Mouse (Mus musculus) embryonic facial prominence, embryonic 10.5 days (tissue): ENCODE measurements at regions not wholly inside any gene's neighbourhood (a gene's known extent, or its start where the extent isn't known, plus 50 kb on each side); places are given as distances from the start of the nearest gene placed in this dataset.

Experiments
- DNase-seq: peaks from one replicate; pipeline ENCODE4 v3.0.0-alpha.2; 2017; ENCODE audit warnings: low spot score
- H3K27ac ChIP-seq: fragments of 300-500 bp; sonication (generic); replicated peaks from 2 replicates; pipeline ENCODE4 v1.5.1; 2016; ENCODE audit warnings: mild to moderate bottlenecking
- H3K27me3 ChIP-seq: fragments of 300-500 bp; sonication (generic); replicated peaks from 2 replicates; pipeline ENCODE4 v1.6.1; 2016; ENCODE audit warnings: low read depth, mild to moderate bottlenecking; ENCODE audit not compliant: poor library complexity, severe bottlenecking
- H3K36me3 ChIP-seq: fragments of 300-500 bp; sonication (generic); replicated peaks from 2 replicates; pipeline ENCODE4 v1.6.1; 2016; ENCODE audit warnings: mild to moderate bottlenecking, moderate library complexity
- H3K4me1 ChIP-seq: fragments of 300-500 bp; sonication (generic); 2 replicates; pipeline ENCODE4 v1.6.1; 2016
- H3K4me3 ChIP-seq: fragments of 300-500 bp; sonication (generic); 2 replicates; pipeline ENCODE4 v1.5.1; 2016; ENCODE audit warnings: mild to moderate bottlenecking, moderate library complexity
- H3K9me3 ChIP-seq: fragments of 300-500 bp; sonication (generic); 2 replicates; pipeline ENCODE4 v1.6.1; 2016; ENCODE audit warnings: mild to moderate bottlenecking
- WGBS: fragments of 180-500 bp; shearing (Covaris S2); methylation state at CpG from one replicate; pipeline ENCODE4 v1.1.7; 2016; 5-methylcytosine and 5-hydroxymethylcytosine counted together

- WGBS, result 69% methylated on average over 1 of the region's 1 CpGs
- H3K27me3 ChIP-seq, result no peaks in the 10 kb centered on the region
- H3K4me3 ChIP-seq, result no peak overlapping the region
- no peak overlapping the region for H3K27ac ChIP-seq
- H3K9me3 ChIP-seq, result no peaks in the 10 kb centered on the region
- no peaks in the 10 kb centered on the region for H3K36me3 ChIP-seq
- no peaks in the 10 kb centered on the region for H3K4me1 ChIP-seq
- no peak for DNase-seq
These were observed 249.6 kb downstream of the Cdk5rap2 start for GRCm38 (mm10) chr4:70160525-70161224.

- Histone ChIP-seq H3K9me3 (no peaks in the 10 kb centered on the region), H3K36me3 (no peaks in the 10 kb centered on the region), H3K27ac (no peak overlapping the region), H3K4me1 (no peaks in the 10 kb centered on the region), H3K27me3 (no peaks in the 10 kb centered on the region), H3K4me3 (no peak overlapping the region)
- no peak for DNase-seq
- WGBS, result 94% methylated on average over 1 of the region's 1 CpGs
These were observed 250.2 kb downstream of the Cdk5rap2 start for GRCm38 (mm10) chr4:70160062-70160461.

GRCm38 (mm10) chr4:70153179-70153578 is 257.1 kb downstream of the Cdk5rap2 start:
- peaks cover 16% of the 10 kb centered on the region for H3K4me1 ChIP-seq
- 39% methylated on average over 3 of the region's 3 CpGs for WGBS
- no peaks in the 10 kb centered on the region for H3K9me3 ChIP-seq
- DNase-seq, result peak; percentile 63
- H3K27me3 ChIP-seq, result no peaks in the 10 kb centered on the region
- H3K27ac ChIP-seq, result peak overlapping the region; percentile 67
- no peak overlapping the region for H3K4me3 ChIP-seq
- H3K36me3 ChIP-seq, result no peaks in the 10 kb centered on the region

- no peaks in the 10 kb centered on the region for H3K4me1 ChIP-seq
- H3K36me3 ChIP-seq, result no peaks in the 10 kb centered on the region
- H3K9me3 ChIP-seq, result no peaks in the 10 kb centered on the region
- no peak for DNase-seq
- no peak overlapping the region for H3K4me3 ChIP-seq
- H3K27ac ChIP-seq, result no peak overlapping the region
- H3K27me3 ChIP-seq, result no peaks in the 10 kb centered on the region
These were observed 301.2 kb downstream of the Cdk5rap2 start for GRCm38 (mm10) chr4:70109011-70109410.

- Histone ChIP-seq H3K9me3 (no peaks in the 10 kb centered on the region), H3K36me3 (no peaks in the 10 kb centered on the region), H3K27me3 (no peaks in the 10 kb centered on the region), H3K27ac (no peak overlapping the region), H3K4me3 (no peak overlapping the region), H3K4me1 (no peaks in the 10 kb centered on the region)
- WGBS, result 83% methylated on average over 2 of the region's 2 CpGs
- no peak for DNase-seq
These were observed 304.5 kb downstream of the Cdk5rap2 start for GRCm38 (mm10) chr4:70105776-70106175.

GRCm38 (mm10) chr4:70097353-70097752 is 312.9 kb downstream of the Cdk5rap2 start:
- DNase-seq, result no peak
- H3K4me3 ChIP-seq, result no peak overlapping the region
- no peaks in the 10 kb centered on the region for H3K27me3 ChIP-seq
- no peaks in the 10 kb centered on the region for H3K36me3 ChIP-seq
- 87% methylated on average over 3 of the region's 3 CpGs for WGBS
- H3K27ac ChIP-seq, result no peak overlapping the region
- no peaks in the 10 kb centered on the region for H3K4me1 ChIP-seq
- H3K9me3 ChIP-seq, result no peaks in the 10 kb centered on the region

- Histone ChIP-seq H3K4me1 (no peaks in the 10 kb centered on the region), H3K36me3 (no peaks in the 10 kb centered on the region), H3K4me3 (no peak overlapping the region), H3K27me3 (no peaks in the 10 kb centered on the region), H3K27ac (no peak overlapping the region), H3K9me3 (no peaks in the 10 kb centered on the region)
- no peak for DNase-seq
These were observed 332.0 kb downstream of the Cdk5rap2 start for GRCm38 (mm10) chr4:70078206-70078605.

- Histone ChIP-seq H3K4me1 (no peaks in the 10 kb centered on the region), H3K4me3 (no peak overlapping the region), H3K27ac (no peak overlapping the region), H3K36me3 (no peaks in the 10 kb centered on the region), H3K27me3 (no peaks in the 10 kb centered on the region), H3K9me3 (no peaks in the 10 kb centered on the region)
- WGBS, result 80% methylated on average over 1 of the region's 1 CpGs
- no peak for DNase-seq
These were observed 347.7 kb downstream of the Cdk5rap2 start for GRCm38 (mm10) chr4:70062516-70062915.

- Histone ChIP-seq H3K27me3 (no peaks in the 10 kb centered on the region), H3K9me3 (no peaks in the 10 kb centered on the region), H3K4me3 (no peak overlapping the region), H3K4me1 (no peaks in the 10 kb centered on the region), H3K36me3 (no peaks in the 10 kb centered on the region), H3K27ac (no peak overlapping the region)
- 85% methylated on average over 12 of the region's 12 CpGs for WGBS
- DNase-seq, result no peak
These were observed 351.3 kb downstream of the Cdk5rap2 start for GRCm38 (mm10) chr4:70058831-70059544.

- no peak for DNase-seq
- no peaks in the 10 kb centered on the region for H3K9me3 ChIP-seq
- H3K4me3 ChIP-seq, result no peak overlapping the region
- H3K27ac ChIP-seq, result no peak overlapping the region
- H3K27me3 ChIP-seq, result no peaks in the 10 kb centered on the region
- 87% methylated on average over 2 of the region's 2 CpGs for WGBS
- H3K36me3 ChIP-seq, result no peaks in the 10 kb centered on the region
- H3K4me1 ChIP-seq, result no peaks in the 10 kb centered on the region
These were observed 357.1 kb downstream of the Cdk5rap2 start for GRCm38 (mm10) chr4:70053136-70053535.

- DNase-seq, result no peak
- Histone ChIP-seq H3K36me3 (no peaks in the 10 kb centered on the region), H3K9me3 (no peaks in the 10 kb centered on the region), H3K4me1 (no peaks in the 10 kb centered on the region), H3K27me3 (no peaks in the 10 kb centered on the region), H3K27ac (no peak overlapping the region), H3K4me3 (no peak overlapping the region)
- WGBS, result 85% methylated on average over 1 of the region's 1 CpGs
These were observed 372.0 kb downstream of the Cdk5rap2 start for GRCm38 (mm10) chr4:70038241-70038640.

- Histone ChIP-seq H3K4me3 (no peak overlapping the region), H3K36me3 (no peaks in the 10 kb centered on the region), H3K9me3 (no peaks in the 10 kb centered on the region), H3K27ac (no peak overlapping the region), H3K4me1 (no peaks in the 10 kb centered on the region), H3K27me3 (no peaks in the 10 kb centered on the region)
- 63% methylated on average over 1 of the region's 1 CpGs for WGBS
- no peak for DNase-seq
These were observed 374.3 kb downstream of the Cdk5rap2 start for GRCm38 (mm10) chr4:70035912-70036311.

- H3K9me3 ChIP-seq, result no peaks in the 10 kb centered on the region
- no peaks in the 10 kb centered on the region for H3K36me3 ChIP-seq
- DNase-seq, result no peak
- 76% methylated on average over 3 of the region's 3 CpGs for WGBS
- H3K27ac ChIP-seq, result no peak overlapping the region
- no peaks in the 10 kb centered on the region for H3K27me3 ChIP-seq
- H3K4me3 ChIP-seq, result no peak overlapping the region
- no peaks in the 10 kb centered on the region for H3K4me1 ChIP-seq
These were observed 377.7 kb downstream of the Cdk5rap2 start for GRCm38 (mm10) chr4:70032497-70032896.
